Mouse (Mus musculus): Measurements from ENCODE around the gene B4galt3.

GRCm38 (mm10) chr1:171256937-171257548 lies 13.1 kb upstream of the B4galt3 start:
- TF ChIP-seq CTCF (IDR thresholded peaks at IDR 0.05; ENCODE audit: low read depth) (peak; percentile 86), EP300 (optimal IDR thresholded peaks at IDR 0.05) (no peak)

All from stomach, postnatal 0 days (tissue).